Mouse (Mus musculus): ENCODE measurements around the gene Rsrp1. TPM values are rescaled to one million over a fixed set of nuclear protein-coding genes. Genes with fewer than 3 reads are reported as not detected.

Rsrp1 gene
- total RNA-seq, 2 experiments from 2014 or later: 226 to 260 TPM

DNA sequence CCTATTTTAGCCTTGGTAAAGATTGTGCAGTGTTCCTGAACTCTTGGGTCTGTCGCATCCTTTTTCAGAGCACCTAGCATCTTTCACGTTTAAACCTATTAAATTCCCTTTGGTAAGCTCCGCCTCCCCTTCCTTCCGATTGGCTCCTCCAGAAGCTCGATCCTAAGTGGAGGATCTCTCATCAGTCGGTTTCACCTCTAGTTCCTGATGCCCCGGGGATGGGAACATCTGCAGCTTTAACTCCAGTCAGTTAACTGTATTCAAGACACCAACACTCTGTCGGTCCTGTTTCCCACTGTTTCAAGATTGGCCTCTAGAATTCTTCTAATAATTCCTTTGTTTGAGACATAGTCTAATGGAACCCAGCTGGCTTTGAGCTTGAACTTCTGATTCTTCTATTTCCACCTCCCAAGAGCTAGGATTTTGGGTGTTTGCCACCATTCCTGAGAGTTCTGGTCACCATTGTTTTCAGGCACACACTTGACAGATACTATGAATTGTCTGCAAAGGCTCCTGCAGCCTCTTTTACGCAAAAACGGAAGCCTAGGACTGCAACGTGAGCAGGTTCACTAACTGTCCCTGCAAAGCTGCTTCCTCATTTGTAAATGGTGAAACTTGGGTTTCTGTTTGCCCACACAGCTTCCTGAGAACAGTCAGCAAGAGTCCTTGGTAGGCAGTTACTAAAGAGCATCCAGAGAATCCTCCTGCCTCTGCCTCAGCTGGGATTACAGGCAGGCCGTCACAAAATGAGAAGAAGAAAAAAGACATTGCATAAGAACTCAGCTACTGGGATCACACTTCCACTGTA is 3.5 kb upstream of the Rsrp1 start:
- intact Hi-C loops (cut with DNase I): no loop called here

DNA sequence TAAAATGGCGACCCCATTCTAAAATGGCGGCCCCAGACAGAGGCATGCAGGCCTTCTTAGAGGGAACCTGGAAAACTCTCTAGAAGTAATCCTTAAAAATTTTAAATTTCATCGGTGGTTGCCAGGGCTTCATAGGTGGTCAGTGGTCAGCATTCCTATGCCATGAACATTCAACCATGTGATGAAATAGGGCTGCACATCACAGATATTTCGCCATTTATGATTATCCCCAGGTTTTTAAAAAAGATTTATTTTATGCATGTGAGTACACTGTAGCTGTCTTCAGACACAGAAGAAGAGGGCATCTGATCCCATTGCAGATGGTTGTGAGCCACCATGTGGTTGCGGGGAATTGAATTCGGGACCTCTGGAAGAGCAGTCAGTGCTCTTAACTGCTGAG is 2.8 kb upstream of the Rsrp1 start:
- intact Hi-C loops (cut with DNase I): no loop called here

More for the DNA sequence above, 3.5 kb upstream of the Rsrp1 start:
- DNase-seq: no peak

DNA sequence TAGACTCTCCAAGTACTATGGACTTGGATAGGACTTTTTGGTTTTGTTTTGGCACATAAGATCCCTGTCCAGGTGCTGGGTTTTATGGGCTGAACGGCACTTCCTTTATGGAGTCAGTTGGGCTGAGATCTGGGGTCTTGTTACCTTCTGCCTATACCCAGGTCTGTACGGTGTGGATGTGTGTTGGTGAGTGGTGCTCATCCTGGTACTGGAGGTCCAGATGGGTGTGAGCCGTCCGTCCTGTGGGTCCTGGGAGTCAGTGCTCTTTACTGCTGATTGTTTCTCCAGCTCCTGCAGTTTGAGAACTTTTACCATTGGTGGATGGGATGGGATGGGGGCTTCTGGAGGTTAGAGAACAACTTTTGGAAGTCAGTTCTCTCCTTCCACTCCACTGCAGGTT is 1.7 kb upstream of the Rsrp1 start:
- no peak for DNase-seq
- intact Hi-C loops (cut with DNase I): no loop called here

More for the DNA sequence above, 2.8 kb upstream of the Rsrp1 start:
- no peak for DNase-seq

DNA sequence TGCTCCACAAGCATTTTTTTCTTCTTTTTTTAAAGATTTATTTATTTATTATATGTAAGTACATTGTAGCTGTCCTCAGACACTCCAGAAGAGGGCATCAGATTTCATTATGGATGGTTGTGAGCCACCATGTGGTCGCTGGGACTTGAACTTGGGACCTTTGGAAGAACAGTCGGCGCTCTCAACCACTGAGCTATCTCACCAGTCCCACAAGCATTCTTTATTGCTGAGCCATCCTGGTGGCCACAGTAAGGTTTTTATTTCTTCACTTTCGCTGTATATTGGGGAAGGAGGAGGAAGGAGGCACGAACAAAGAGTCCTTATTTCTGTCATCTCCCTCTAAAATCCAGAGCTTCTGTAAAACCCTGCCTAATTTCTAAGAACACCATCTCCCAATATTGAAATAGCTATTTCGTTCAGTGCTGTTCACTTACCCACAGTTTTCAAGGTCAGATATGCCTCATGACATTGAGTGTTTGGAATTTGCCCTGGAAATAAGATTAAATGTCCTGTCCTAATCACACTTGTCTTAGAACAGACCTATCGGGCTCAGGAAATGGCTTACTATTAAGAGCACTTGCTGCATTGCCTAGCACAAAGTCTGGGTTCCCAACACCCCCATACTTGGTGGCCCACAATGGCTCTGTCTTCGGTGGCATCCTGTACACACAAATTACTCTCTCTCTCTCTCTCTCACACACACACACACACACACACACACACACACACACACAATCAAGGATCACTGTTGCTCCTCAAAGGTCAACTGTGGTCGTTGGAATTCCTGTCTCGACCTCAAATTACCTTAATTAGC is 1.1 kb upstream of the Rsrp1 start:
- intact Hi-C loops (cut with DNase I): no loop called here
- peak; percentile 24 to 37 for DNase-seq

DNA sequence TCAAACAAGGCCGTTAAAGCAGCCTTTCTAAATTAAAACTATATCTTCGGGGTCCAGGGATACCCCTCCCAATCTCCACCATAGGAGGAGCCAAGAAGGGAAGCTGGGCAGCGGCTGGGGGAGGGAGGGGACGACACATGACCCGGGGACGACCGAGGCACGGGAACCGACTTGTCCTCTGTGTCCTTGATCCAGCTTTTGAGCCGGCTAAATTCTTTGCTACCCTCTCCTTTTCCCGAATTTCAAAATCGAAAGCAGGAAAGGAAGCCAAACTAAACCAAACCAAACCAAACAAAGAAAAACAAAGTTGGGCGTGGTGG is 507 bp upstream of the Rsrp1 start:
- peak; percentile 76 to 78 for DNase-seq

DNA sequence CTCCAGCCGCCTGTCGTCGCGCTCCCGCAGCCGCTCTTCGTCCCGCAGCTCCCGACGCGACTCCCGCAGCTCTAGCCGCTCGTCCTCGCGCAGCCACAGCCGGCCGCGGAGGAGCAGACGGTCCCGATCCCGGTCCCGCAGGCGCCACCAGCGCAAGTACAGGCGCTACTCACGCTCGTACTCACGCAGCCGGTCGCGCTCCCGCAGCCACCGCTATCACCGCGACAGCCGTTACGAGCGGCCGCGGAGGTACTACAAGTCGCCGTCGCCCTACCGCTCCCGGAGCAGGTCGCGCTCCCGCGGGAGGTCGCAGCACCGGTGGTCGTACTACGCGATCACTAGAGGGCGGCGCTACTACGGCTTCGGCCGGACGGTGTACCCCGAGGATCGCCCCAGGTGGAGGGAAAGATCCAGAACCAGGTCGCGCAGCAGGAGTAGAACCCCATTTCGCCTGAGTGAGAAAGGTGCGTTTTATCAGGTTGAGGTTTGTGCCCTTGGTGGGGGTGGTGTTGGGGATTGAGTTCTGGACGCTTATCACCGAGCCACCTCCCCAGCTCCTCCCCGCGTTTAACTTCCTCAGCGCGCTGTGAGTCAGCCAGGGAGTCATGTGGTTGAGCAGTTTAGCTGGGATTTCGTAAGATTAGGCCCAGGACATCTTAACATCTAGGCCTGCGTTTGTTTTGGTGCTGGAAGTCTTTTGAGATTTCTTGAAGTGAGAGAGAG is 788 bp downstream of the Rsrp1 start:
- intact Hi-C loops (cut with DNase I): no loop called here
- DNase-seq: peak; percentile 59 to 62

More for the DNA sequence above, 507 bp upstream of the Rsrp1 start:
- intact Hi-C loops (cut with DNase I): no loop called here

DNA sequence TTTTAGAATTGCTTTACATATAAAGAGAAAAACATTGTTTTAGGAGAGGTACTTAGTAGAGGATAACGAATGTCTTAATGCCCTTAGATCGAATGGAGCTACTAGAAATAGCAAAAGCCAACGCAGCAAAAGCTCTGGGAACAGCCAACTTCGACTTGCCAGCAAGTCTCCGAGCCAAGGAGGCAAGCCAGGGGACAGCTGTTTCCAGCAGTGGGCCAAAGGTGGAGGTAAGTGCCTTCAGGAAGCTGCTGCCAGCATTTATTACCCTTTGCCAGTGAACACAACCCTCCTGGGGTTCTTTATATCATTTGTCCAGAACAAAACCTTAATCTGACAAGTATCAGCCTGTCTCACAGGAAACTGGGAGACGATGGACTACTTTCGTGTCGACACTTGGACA is 1.8 kb downstream of the Rsrp1 start:
- peak in 1 of 2 experiments; percentile 55 for DNase-seq
- intact Hi-C loops (cut with DNase I): no loop called here

DNA sequence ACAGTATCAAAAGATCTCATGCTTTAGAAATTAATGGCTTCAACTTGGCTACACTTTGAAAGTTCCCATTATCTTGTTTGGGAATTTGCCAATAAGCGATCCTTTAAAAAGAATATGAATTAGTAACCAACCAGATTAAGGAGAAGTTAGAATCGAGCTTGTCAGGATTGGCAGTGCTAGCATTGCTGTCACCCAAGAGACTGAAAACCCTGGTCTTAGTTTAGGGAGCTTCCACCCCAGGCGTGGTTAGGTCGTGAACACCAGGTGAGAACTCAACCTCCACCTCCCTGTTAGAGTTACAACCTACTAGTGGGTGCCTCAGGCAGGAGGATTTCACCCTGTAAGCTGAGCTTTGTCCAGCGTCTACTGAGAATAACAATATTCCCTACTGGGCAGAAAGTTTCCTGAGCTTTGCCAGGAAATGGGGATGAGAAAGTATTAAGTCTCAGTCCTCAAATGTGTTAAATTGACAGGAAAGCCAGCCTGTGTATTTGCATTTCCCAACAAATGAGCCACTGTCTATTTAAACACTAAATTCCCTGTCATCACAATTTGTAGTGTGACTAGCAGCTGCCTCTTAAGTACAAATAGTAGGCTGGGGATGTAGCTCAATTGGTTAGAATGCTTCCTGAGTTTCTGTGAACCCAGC is 4.5 kb downstream of the Rsrp1 start:
- DNase-seq: no peak
- intact Hi-C loops (cut with DNase I): no loop called here

DNA sequence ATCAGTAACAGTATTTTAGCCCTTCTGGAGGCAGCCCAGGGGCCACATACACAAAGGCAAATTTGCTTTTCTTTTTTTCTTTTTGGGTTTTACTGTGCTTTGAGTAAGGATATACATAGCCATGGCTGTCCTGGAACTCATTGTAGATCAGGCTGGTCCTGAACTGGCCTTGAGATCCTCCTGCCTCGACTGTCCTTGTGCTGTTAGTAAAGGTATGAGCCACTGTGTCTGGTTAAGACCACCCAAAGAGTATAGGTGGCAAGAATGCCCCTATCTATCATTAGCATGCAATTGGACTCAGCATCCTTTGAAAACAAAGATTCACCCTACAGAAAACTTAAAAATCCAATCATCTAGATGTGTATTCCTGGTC is 5.1 kb downstream of the Rsrp1 start:
- intact Hi-C loops (cut with DNase I): no loop called here
- DNase-seq: no peak

DNA sequence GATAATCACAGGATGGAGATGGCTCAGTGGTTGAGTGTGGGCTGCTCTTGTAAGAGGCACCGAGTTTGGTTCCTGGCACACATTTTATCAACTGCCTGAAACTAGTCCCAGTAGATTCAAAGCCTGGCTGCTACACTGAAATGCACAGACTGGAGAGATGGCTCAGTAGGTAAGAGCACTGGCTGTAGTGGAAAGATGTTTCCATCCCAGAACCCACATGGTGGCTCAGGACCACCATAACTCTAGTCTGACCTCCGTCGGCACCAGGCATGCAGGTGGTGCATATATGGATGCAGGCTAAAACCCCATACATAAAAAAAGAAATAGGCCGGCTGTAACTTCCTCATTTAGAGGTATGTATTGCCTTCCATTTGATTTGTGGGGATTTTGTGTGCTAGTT is 6.1 kb downstream of the Rsrp1 start:
- intact Hi-C loops (cut with DNase I): no loop called here
- no peak for DNase-seq

DNA sequence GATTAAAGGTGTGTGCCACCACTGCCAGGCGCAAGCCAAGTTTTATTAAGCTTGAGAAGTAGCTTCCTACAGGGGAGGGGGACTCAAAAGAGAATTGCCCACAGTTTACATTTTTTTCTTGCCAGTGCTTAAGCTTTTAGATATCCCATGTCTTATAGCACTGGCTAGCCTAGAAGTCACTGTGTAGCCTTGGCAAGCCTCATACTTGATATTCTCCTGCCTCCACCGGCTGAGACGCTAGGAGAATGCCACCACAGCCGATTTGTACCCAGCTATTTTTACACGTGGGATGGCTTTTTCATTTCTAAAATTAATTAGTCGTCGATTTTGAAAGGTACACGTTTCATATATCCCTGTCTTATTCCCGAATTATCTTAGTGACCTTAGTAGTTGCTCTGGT is 6.8 kb downstream of the Rsrp1 start:
- no peak for DNase-seq
- intact Hi-C loops (cut with DNase I): no loop called here

DNA sequence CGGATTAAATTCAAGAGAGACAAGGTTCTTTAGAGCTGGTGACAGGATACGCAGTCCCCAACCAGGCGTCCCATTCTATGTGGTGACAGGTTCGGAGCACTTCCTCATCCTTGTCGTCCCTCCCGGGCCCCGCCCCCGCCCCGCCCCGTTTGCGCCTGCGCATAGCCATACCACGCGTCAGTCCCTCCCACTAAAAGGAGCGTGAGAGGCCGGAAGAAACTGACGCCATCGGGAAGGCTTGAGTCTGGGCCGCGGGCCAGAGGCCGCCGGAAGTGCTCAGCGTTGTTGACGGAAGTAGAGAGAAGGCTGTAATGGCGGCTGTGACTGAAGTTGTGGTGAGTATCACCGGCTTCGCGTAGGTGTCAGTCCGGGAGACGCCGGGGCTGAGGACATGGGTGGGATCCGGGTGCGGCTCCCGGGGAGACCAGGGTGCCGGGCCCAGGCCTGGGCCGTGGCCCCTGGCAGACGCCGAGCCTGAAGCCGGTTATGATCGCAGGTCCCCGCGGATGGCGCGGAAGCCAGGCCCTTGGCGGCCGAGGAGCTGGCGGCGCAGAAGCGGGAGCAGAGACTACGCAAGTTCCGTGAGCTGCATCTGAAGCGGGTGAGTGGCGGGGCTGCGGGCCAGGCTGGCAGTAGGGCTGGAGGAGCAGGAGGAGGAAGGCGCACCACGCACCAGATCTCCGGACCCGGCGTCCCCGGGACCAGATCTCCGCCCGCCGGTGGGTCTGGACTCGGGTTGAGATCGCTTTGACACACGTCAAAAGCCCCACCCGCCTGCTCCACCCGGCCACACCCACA is 7.5 kb downstream of the Rsrp1 start, which contains the start of gene Syf2:
TSS of gene Syf2 (plus strand) at position 215 of the 798 bp plus-strand sequence.
- DNase-seq: peak; percentile 95 to 96
- intact Hi-C loops (cut with DNase I): no loop called here

DNA sequence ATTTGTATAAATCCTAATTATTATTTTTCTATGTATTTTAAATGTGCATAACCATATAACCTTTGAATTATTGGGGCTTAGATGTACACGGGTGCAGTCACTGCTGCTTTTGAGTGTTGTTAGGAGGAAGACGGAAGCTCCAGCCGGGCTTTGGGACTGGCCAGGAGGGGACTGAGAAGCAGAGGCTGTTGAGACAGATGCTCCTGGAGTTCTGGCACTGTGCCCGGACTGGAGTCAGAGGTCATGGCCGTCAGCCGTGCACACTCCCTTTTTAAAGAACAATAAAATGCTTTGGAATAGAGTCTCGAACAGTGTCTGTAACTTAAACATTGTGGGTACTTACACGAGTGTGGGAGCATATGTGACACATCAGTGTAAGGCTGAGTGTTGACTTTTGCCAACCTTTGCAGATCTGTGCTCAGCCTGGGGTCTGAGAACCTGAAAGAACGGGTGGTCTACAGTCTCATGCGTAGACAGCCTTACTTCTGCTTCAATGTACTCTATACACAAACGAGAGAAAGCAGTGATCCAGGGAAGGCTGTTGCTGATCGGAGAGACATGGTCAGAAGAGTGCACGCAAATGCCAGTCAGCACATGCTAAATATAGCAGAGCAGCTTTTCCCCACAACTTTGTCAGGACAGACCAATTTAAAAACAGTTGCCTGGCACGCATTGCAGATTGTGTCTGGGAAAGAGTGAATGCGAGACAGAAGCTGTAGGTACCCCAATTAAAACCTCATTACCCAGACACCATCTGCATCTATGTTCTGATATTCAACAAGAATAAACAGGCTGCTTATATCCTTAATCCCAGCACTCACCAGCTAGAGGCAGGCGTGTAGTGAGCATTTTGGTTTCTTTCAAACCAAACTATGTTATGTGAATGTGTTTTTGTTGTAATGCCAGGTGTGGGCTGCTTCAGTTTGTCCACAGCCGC is 14.1 kb downstream of the Rsrp1 start:
- peak; percentile 46 to 56 for DNase-seq
- intact Hi-C loops (cut with DNase I): no loop called here

DNA sequence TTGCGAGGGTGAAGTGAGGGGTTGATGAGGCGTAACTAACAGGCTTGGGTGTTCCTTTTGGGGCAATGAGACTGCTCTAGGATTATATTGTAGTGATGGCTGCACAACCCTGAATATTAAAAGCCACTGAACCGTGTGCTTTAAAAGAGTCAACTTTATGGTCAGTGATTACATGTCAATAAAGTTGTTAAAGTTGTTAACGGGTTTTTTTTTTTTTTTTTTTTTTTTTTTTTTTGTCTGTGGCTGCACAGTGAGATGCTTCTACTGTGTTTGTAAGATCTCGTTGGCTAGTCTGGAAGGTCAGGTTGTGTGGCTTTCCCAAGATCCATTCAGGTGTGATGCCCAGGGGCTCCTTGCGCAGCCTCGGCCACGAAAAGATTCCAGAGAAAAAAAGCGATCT is 16.5 kb downstream of the Rsrp1 start:
- intact Hi-C loops (cut with DNase I): no loop called here
- no peak for DNase-seq

DNA sequence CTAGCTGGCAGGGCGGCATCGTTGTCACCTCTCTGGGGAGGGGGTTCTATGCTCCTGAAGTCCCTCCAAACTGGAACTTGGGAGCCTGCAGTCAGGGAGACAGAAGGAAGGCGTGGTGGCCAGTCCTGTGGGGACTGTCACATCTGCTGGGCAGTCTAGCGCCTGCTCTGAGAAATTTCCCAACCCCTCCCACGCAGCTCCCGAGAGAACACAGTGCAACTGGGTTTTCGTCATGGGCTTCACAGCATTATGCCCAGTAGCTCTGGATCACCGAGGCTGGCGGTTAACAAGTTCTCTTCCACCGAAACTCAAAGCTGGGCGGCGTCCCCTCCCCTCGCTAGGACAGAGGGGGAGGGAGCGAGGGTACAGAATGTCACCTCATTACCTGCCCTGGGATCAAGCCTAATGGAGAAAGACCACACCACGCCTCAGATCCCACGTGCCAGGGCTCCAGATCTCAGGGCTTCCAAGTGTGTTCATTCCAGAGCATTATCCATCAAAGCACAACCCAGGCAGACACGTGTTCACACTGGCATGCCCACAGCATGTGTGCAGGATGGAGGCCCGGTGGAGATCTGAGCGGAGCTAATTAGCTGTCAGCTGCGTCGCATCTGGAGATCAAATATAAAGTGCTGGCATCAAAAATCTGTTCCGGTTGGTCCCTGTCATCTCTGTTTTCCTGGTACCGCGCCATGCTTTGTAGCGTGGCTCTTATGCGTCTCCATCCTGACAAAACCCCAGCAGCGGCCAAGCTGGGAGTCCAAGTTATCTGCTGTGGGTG is 20.6 kb downstream of the Rsrp1 start:
- intact Hi-C loops (cut with DNase I): loop anchor here (2.0 kb wide), 1 partner anchor 375 kb away; no protein-coding TSS in a partner anchor
- DNase-seq: no peak

DNA sequence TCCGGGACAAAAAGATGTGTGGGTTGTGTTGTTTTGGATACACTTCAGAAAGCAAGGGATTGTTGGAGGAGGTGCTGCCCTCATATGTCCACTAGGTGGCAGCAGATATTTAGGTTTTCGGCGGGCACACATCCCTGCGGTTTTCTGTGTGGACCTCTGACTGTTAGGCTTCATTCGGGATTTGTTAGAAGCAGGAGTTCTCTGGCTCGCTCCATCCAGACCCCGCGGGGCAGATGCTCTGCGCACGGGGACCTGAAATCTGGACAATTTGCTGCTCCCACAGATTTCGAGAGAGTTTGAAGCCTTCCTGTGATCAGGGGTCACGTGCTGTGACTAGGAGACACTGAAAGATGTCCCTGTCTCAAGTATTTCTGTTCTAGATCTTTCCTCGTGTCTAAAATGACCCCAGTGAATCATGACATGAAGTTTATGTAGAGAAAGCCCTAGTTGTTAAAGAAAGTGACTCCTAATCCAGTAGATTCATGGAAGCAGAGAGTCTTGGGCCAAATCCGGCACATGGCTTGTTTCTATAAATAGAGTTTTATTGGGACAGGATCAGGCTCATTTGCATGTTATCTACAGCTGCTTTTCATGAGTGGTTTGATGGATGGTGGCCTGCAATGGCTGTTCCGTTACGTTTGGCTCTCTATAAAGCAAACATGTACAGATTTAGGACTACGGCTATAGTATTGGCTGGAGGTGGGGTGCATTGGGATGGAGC is 22.8 kb downstream of the Rsrp1 start:
- peak; percentile 70 to 81 for DNase-seq
- intact Hi-C loops (cut with DNase I): loop anchor here (1.0 to 5.0 kb wide), 3 partner anchors 121 to 260 kb away; no protein-coding TSS in a partner anchor

DNA sequence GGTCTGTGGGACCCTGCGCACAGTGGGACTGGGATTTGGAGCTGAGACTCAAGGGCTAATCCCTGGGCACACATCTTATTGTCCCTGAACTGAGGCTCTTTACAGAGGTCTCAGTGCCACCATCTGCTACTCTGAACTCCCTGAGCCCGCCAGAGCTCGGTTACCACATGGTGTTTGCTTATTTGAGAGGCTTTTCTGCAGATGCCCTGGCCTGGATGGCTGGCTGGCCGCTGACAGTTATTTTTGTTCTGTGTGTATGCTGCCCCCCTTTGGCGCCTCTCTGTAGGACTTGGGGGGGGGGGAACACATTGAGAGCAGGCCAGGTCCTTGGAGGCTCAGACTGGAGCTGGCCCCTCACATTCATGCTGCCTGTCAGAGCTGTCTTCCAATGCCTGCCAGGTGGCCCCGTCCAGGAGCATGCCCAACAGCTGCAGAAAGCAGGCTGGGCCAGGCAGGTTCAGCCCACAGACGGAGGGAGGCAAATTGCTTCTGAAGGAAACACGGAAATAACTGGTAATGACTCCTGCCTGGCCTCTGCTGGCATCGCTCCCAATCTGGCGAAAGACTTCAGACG is 27.2 kb downstream of the Rsrp1 start:
- peak in 1 of 2 experiments; percentile 51 for DNase-seq
- intact Hi-C loops (cut with DNase I): no loop called here
